Mouse (Mus musculus) adrenal gland, postnatal 14 days (tissue): ENCODE data around the gene Ino80. TPM values are rescaled to one million over a fixed set of nuclear protein-coding genes. Genes with fewer than 3 reads are reported as not detected.

ENCODE experiments used
- DNase-seq: peaks from one replicate; pipeline ENCODE4 v3.0.0; 2021; ENCODE audit warnings: mixed read lengths
- total RNA-seq: library from RNA; stranded (reverse); gene quantifications from 2 replicates; pipeline ENCODE4 v1.2.3, GENCODE M21; 2021

The Ino80 gene
- total RNA-seq, 1 experiment from 2014 or later, result 18.6 TPM

- DNase-seq, result no peak
These were observed 123.8 kb downstream of the Ino80 start for GRCm38 (mm10) chr2:119353707-119354106.

GRCm38 (mm10) chr2:119350555-119351486 lies 126.7 kb downstream of the Ino80 start, which contains the start of gene Chac1:
Gene Chac1, plus strand, starts transcription at chr2:119351229.
- peak; percentile 96 for DNase-seq

GRCm38 (mm10) chr2:119344537-119345138 lies 132.8 kb downstream of the Ino80 start:
- DNase-seq, result no peak

GRCm38 (mm10) chr2:119337425-119338265 lies 139.8 kb downstream of the Ino80 start:
- DNase-seq, result peak; percentile 95

- DNase-seq, result peak; percentile 41
These were observed 141.0 kb downstream of the Ino80 start for GRCm38 (mm10) chr2:119336470-119336869.

GRCm38 (mm10) chr2:119336002-119336401 lies 141.5 kb downstream of the Ino80 start:
- no peak for DNase-seq

- DNase-seq, result no peak
These were observed 142.0 kb downstream of the Ino80 start for GRCm38 (mm10) chr2:119335535-119335934.

- no peak for DNase-seq
These were observed 142.4 kb downstream of the Ino80 start for GRCm38 (mm10) chr2:119334964-119335525.

- DNase-seq, result no peak
These were observed 143.4 kb downstream of the Ino80 start for GRCm38 (mm10) chr2:119334135-119334534.

- DNase-seq, result no peak
These were observed 145.3 kb downstream of the Ino80 start for GRCm38 (mm10) chr2:119332177-119332661.

- no peak for DNase-seq
These were observed 146.7 kb downstream of the Ino80 start for GRCm38 (mm10) chr2:119330795-119331194.

- no peak for DNase-seq
These were observed 148.2 kb downstream of the Ino80 start for GRCm38 (mm10) chr2:119329123-119329817.

- no peak for DNase-seq
These were observed 148.9 kb downstream of the Ino80 start for GRCm38 (mm10) chr2:119328546-119328945.

GRCm38 (mm10) chr2:119327942-119328526 lies 149.5 kb downstream of the Ino80 start:
- no peak for DNase-seq

GRCm38 (mm10) chr2:119327102-119327480 lies 150.4 kb downstream of the Ino80 start:
- peak; percentile 75 for DNase-seq

GRCm38 (mm10) chr2:119326161-119327101 lies 151.1 kb downstream of the Ino80 start:
- no peak for DNase-seq

- peak; percentile 81 for DNase-seq
These were observed 151.8 kb downstream of the Ino80 start, which contains the start of gene Dll4 for GRCm38 (mm10) chr2:119325568-119326143. Gene Dll4, plus strand, starts transcription at chr2:119325784.

GRCm38 (mm10) chr2:119324576-119325318 lies 152.7 kb downstream of the Ino80 start:
- DNase-seq, result no peak
